In genomic region chr9:119567800-119568199, GRCm38 (mm10) we compare ENCODE assay signal across 36 mouse cellular contexts. TPM values are rescaled to one million over a fixed set of nuclear protein-coding genes. Genes with fewer than 3 reads are reported as not detected.
"Had no signal": no experiment of that assay in that cellular context is flagged by ENCODE, and none has a peak within 500 bp of the region (broad histone marks: within the 10 kb centered on the region; RNA-seq: fewer than 3 reads in every experiment).

No protein-coding gene starts in this region.

- H3K27ac ChIP-seq: left cerebral cortex, adult 2 months; limb, embryonic 10.5 days; limb, embryonic 12.5 days; limb, embryonic 13.5 days; limb, embryonic 15.5 days; liver, embryonic 12.5 days; liver, embryonic 13.5 days; liver, embryonic 14.5 days; liver, embryonic 15.5 days; lung, embryonic 15.5 days; macrophage; midbrain, embryonic 10.5 days; midbrain, embryonic 12.5 days; midbrain, embryonic 13.5 days; midbrain, embryonic 15.5 days had no signal

- H3K9me3 ChIP-seq: limb, embryonic 10.5 days; limb, embryonic 12.5 days; limb, embryonic 13.5 days; limb, embryonic 15.5 days; liver, embryonic 12.5 days; liver, embryonic 13.5 days; liver, embryonic 15.5 days; lung, embryonic 15.5 days; midbrain, embryonic 10.5 days; midbrain, embryonic 12.5 days; midbrain, embryonic 15.5 days had no signal

- H3K9ac ChIP-seq: limb, embryonic 12.5 days; limb, embryonic 13.5 days; limb, embryonic 15.5 days; liver, embryonic 12.5 days; liver, embryonic 13.5 days; liver, embryonic 14.5 days; liver, embryonic 15.5 days; liver, postnatal 0 days; lung, embryonic 14.5 days; lung, embryonic 15.5 days; midbrain, embryonic 12.5 days; midbrain, embryonic 13.5 days; midbrain, embryonic 15.5 days had no signal

- H3K4me2 ChIP-seq: limb, embryonic 12.5 days; limb, embryonic 13.5 days; limb, embryonic 15.5 days; liver, embryonic 12.5 days; liver, embryonic 13.5 days; liver, embryonic 15.5 days; lung, embryonic 14.5 days; lung, embryonic 15.5 days; midbrain, embryonic 11.5 days; midbrain, embryonic 12.5 days; midbrain, embryonic 13.5 days; midbrain, embryonic 15.5 days had no signal

- DNase-seq: left cerebral cortex, postnatal 4 days; liver; liver, embryonic 13.5 days; liver, postnatal 0 days; lung, adult 18-20 months; lung, adult 2 months; lung, embryonic 14.5 days; lung, postnatal 10 days; lung, postnatal 14 days; lung, postnatal 36 days; lung, postnatal 4 days; midbrain, embryonic 14.5 days had no signal

- H3K4me3 ChIP-seq: left cerebral cortex, adult 2 months; limb, embryonic 10.5 days; limb, embryonic 12.5 days; limb, embryonic 13.5 days; limb, embryonic 15.5 days; liver, embryonic 12.5 days; liver, embryonic 13.5 days; liver, embryonic 15.5 days; lung, embryonic 15.5 days; megakaryocyte, embryonic 14.5 days; midbrain, embryonic 10.5 days; midbrain, embryonic 12.5 days; midbrain, embryonic 13.5 days; midbrain, embryonic 15.5 days; myocyte had no signal

- ATAC-seq: liver, embryonic 12.5 days; liver, postnatal 0 days; lung, postnatal 0 days; midbrain, embryonic 13.5 days; midbrain, embryonic 15.5 days; midbrain, embryonic 16.5 days had no signal

- H3K4me1 ChIP-seq: limb, embryonic 15.5 days; liver, embryonic 12.5 days; liver, embryonic 13.5 days; liver, embryonic 15.5 days; megakaryocyte, embryonic 14.5 days had no signal

- H3K36me3 ChIP-seq: limb, embryonic 10.5 days; limb, embryonic 12.5 days; limb, embryonic 13.5 days; limb, embryonic 15.5 days; liver, embryonic 12.5 days; liver, embryonic 13.5 days; liver, embryonic 15.5 days; lung, embryonic 15.5 days; midbrain, embryonic 10.5 days; midbrain, embryonic 12.5 days; midbrain, embryonic 13.5 days; midbrain, embryonic 15.5 days had no signal

RNA-seq across cellular contexts. Expression of gene Scn5a, which starts 11.0 kb away (rescaled TPM):
- total RNA-seq: liver, adult 2 months; megakaryocyte progenitor cell, adult 5-6 weeks; megakaryocyte, adult 5-6 weeks; megakaryocyte-erythroid progenitor cell, adult 5-6 weeks; monocyte, adult 5-6 weeks had no signal
- polyA plus RNA-seq: liver, adult 2 months; macrophage had no signal
